Mouse (Mus musculus) layer of hippocampus, postnatal 14 days (tissue): Measurements from ENCODE around the gene Tnk2. TPM values are rescaled to one million over a fixed set of nuclear protein-coding genes. Genes with fewer than 3 reads are reported as not detected.

Experiments
- DNase-seq, 2 experiments: peaks; one replicate each; pipeline ENCODE4 v3.0.0; 2021 to 2022; ENCODE audit warnings: low spot score in 2 of 2, mixed read lengths in 1 of 2
- long read RNA-seq, 2 experiments: library from polyadenylated mRNA; stranded (forward); transcript quantifications; one replicate each; pipeline ENCODE4 v2.0.0; 2021
- total RNA-seq, 2 experiments: library from RNA; stranded (reverse); gene quantifications; 2 replicates each; pipeline ENCODE4 v1.2.3; 2021

Gene Tnk2
- 100 to 1,000 TPM; 120 to 124 TPM for total RNA-seq
- long read RNA-seq, experiment 1, full-length matches to known transcripts = 2 of 36 reads
- long read RNA-seq, experiment 1, partial matches to known transcripts = 29 of 36 reads
- long read RNA-seq, experiment 1, other reads (novel, unspliced or antisense) = 5 of 36 reads
- long read RNA-seq, experiment 2, partial matches to known transcripts = 38 of 46 reads
- long read RNA-seq, experiment 2, other reads (novel, unspliced or antisense) = 7 of 46 reads

DNA sequence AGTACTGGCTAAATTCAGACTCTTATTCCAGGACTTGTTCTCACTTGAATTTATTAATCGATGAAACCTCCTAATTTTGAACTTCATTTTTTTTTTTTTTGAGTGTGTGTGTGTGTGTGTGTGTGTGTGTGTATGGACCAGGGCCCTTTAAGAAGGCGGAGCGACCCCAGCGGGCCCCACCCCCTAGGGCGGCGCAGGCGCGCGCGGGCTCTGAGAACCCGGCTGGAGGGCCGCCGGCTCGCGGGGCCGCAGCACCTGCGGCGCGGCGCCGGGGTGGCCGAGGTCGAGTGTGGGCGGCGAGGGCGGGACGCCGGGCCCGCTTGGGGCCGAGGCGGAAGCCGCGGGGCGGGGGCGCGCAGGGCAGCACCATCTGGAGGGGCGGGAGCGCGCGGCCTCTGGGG, at the start of gene Tnk2:
Gene Tnk2 (plus strand): TSS at position 214 of the 401 bp plus-strand sequence.
- DNase-seq = peak; percentile 84 to 88

DNA sequence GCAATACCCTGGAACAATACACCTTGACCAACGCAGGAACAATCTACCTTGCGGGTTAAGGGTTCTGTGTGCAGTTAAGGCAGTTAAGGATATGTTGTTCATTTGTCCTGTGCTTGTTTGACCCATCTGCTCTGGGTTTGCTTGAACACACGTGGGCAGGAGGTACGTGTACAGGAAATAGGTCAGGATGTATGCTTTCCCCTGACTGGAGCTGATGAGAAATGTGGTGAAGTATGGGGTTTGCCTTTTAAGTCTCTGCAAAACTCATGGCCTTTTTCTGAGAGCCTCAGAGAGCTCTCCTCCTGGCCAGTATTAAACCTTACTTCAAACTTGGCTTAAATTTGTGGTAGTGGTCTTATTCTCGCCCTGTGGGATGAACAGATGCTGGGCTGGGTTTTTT, 49.8 kb upstream of the Tnk2 start:
- DNase-seq = no peak

DNA sequence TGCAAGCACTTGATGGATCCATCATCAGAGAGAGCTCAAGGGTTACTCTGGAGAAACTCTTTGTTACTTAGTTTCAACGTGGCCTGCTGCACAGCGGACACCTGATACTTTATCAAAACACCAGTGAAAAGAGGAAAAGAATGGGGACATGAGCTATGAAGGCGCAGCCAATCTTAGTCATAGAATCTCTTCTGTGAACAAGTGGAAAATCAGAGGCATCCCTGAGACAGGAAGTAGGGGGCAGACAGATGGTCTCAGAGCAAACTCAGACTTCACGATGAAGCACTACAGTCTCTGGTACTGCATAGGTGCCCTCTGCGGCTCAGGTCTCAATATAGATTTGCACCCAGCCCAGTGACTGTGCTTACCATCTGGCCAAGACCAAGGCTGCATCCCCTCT, 49.0 kb upstream of the Tnk2 start:
- no peak for DNase-seq

DNA sequence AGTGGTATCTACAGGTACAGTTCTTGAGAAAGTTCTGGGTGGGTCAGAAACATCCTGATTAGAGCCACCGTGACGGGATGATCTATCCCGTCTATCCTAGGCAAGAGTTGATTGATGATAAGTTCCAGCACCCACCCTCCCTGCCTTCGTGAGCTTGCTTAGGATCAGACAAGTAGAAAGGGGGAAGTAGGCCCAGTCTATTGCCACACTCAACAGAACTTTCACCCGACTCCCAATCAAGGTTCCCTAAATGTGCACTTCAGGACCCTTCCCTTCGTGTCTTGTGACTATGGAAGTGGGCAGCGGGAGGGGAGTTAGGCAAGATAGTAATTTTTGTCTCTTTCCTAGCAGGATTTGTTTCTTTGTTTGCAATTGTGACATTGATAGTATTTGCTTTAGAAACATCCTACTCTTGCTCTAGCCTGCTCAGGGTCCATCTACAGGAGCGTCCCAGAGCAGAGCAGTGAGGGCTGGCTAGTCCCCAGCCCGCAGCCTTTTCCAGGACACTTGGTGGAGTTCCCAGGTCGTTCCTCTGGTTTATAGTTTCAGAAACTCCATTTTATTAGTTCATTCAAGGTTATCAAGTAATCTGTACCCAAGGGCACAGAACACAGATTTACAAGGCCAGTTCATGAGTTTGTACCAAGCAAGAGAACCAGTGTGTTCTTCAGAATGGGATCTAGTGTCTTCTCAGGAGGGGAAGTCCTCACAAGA, 48.4 kb upstream of the Tnk2 start:
- no peak for DNase-seq

DNA sequence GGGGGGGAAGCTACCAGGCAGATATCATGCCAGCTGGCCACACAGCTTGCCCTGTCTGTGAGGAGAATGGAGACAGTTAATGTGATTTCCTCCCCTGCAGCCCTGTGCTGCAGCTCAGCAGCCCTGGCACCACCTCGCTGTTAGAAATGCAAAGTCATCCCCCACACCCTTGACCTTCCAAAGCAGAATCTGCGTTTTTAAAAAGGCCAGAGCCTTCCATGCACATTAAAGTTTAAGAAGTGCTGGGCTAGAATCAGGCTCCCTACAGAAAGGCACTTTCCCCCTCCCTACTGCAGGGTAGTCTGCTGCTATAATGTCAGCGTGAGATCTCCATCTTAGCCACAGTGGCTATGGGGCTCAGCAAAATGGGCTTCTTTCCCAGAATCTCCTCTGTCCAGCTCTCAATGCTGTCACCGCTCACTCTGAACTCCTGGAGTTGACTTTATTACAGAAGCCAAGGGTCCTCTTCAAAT, 45.7 kb upstream of the Tnk2 start:
- no peak for DNase-seq

DNA sequence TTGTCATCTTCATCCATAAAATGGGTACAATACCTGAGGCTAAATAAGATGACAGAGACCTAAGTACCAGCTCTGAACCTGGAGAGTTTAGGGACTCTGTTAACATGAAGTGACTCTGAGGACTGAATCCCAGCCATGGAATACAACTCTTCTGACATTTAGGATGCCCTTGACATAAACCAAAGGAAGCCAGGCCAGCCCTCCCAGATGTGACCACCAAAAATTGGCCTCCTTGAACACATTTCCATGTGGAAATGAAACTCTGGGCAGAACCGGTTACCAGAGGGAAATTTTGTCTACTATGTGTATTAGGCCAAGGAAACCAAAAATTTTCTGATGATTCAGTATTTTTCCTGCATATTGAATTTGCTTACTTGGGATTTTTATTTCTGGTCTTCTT, 44.5 kb upstream of the Tnk2 start:
- DNase-seq = no peak

DNA sequence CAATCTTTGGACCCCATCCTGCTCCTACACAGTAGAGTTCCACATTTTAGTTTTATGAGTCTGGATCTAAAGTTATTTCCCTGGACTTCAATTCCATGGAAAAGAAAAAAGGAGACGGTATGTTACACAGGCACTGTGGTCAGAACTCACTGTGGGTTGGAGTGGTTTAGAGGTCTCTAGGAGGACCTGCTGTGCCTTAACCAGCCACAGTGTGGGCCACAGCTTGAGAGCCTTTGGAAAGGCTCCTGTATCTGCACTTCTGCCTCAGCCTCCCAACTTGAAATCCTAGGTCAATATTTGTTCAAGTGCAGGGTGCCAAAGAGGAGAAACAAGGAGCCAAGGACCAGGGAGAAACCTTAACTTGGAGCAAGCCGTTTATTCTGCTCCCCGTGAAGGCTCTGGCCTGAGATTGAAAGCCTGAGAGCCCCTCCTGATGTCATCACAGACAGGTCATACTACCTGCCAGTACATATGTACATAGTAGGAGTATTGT, 41.4 kb upstream of the Tnk2 start:
- no peak for DNase-seq

DNA sequence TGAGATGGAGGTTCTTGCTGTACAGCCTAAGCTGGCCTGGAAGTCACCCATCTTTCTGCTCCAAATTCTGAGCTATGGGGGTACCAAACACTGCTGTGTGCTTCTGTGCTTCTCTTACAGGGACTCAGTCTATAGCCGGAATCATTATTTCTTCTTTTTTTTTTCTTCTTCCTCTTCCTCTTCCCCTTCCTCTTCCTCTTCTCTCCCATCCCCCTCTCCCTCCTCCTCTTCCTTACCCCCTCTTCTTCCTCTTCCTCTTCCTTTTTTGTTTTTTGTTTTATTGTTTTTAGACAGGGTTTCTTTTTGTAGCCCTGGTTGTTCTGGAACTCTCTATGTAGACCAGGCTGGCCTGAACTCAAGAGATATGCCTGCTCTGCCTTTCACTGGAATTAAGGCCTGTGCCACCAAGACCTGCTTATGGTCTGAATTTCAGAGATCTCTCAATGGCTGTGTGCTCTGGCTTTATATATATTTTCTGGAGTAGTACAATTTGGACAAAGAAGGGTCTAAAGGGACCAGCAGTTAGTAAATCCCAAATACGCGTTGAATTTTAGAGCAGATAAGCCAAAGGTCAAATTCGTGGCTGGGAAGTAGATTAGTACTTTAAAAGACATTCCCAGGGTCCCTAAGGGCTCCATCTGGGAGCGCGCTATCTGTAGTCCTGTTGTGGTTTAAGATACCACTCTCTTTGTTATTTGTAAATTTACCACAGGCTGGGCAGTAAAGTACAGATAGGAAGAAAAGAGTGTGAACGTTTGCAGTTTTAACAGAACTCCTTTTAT, 35.9 kb upstream of the Tnk2 start:
- no peak for DNase-seq

DNA sequence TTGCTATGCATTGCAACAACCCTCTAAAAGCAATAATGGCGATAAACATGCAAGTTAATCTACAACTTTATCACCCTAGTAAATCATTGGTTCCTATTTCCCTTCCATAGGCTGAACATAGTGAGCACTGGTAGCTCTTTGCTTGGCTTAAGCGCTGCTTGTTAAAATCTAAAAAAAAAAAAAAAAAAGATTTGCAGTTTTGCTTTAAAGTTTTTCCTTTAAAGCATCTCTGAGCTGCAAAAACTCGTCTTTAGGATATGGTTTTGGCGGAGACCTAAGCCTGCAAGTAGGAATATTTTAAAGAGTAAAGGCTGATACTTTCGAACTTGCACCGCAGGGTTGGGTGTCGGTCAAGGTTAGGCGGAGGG, 35.3 kb upstream of the Tnk2 start:
- no peak for DNase-seq

DNA sequence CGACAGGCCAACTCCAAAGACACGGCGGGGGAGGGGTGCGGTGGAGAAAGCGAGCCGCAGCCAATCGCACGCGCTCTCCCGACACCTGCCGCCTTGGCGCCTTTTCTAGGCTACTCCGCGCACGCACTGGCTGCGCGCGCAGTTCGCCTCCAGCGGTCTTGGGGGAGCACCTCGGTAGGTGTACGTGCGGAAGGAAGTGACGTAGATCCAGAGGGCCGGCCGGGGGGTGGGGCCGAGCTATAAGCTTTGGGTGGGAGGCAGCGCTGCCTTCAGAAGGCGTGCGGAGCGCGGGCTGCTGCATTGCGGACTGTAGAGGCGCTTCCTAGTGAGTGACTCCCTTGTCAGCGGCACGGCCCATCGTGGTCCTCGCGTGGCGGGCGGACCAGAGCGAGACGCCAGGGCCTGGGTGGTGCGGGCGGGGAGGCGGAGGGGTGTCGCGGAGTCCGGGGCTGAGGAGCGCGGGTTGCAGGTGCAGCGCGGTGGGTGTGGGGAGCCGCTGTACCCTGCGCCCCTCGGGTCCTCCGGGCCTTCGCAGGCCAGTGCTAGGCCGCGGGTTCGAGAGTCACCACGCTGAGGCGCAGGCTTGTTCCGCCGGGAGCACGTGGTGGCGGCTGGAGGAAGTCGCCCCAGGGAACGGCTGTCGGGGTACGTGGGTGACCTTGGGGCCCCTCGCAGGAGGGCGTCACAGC, 34.8 kb upstream of the Tnk2 start, which contains the start of gene Tfrc:
Gene Tfrc (plus strand): TSS at position 209 of the 689 bp plus-strand sequence.
- peak; percentile 91 to 96 for DNase-seq

DNA sequence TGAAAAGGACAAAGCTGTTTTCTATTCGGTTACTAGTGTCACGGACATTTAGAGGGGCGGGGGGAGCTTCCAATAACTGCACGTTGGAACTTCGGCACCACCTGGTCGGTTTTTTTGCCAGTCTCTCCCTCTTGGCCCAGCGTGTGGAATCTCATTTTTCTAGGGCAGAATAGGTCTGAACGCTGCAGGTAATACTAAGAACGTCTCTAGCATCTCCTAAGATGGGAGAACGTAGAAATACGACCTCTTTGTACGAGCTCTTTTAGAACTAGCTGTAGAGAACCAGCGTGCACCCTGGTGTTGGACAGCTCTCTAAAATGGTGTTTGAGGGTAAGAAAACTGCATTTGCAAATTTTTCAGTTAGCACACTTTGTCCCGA, 34.3 kb upstream of the Tnk2 start:
- peak in 1 of 2 experiments; percentile 12 for DNase-seq

DNA sequence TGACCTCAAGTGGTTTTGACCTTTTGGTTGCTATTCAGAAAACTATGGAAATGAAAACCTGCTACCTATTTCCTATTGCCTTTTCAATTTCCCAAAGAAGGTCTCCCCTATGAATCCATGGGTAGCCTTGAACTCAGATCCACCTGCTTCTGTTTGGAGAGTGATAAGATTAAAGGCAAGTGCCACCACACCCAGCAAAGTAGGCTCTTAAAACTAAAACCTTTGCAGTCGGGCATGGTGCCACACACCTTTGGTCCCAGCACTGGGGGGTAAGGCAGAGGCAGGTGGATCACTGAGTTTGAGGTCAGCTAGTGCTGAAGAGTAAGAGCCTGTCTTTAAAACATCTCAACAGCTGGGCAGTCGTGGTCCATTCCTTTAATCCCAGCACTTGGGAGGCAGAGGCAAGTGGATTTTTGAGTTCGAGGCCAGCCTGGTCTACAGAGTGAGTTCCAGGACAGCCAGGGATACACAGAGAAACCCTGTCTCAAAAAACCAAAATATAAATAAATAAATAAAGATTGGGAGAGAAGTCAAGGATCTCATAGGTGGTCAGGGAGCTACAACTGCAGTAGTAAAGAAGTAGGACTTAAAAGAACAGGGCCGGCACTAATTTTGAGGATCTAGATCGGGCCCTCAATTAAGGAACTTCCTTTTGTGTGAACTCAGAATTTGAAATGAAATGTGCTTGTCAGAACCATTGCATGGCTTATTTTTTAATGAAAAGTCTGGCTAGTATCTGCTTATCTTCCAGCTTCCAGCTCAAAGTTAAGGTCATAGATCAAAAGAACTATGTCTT, 33.0 kb upstream of the Tnk2 start:
- no peak for DNase-seq

DNA sequence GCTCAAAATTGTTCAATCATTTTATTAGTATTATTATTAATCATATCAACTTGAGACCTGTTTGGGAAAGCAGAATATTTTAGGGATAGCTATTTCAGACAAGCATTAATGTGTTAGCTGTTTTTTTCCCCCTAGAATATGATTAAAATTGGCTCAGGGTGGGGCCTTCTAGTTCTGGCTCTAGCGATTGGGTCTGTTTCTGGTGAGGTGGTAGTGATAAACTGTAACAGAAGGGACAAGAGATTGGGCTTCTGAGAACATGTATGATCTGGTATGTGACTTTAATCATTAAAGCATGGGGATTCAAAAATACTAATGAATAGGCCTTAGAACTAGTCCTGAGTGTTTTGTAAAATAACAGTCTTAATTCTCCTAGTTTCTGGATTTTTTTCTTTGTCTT, 31.6 kb upstream of the Tnk2 start:
- no peak for DNase-seq

DNA sequence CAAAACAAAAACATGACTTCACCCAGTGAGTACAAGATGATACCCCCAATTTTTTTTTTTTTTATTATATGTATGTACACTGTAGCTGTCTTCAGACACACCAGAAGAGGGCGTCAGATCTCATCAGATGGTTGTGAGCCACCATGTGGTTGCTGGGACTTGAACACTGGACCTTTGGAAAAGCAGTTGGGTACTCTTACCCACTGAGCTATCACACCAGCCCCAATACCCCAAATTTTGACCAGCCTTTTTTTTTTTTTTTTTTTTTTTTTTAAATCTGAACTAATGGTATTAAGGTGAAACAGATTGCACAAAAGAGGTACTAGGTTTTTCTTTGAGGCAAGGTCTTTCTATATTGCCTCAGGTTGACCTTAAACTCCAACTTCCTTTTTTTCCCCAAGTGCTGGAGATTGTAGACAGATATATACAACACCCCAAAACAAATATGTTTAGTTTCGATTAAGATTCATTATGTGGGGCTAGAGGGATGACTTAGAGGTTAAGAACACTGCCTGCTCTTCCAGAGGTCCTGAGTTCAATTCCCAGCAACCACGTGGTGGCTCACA, 30.3 kb upstream of the Tnk2 start:
- no peak for DNase-seq

DNA sequence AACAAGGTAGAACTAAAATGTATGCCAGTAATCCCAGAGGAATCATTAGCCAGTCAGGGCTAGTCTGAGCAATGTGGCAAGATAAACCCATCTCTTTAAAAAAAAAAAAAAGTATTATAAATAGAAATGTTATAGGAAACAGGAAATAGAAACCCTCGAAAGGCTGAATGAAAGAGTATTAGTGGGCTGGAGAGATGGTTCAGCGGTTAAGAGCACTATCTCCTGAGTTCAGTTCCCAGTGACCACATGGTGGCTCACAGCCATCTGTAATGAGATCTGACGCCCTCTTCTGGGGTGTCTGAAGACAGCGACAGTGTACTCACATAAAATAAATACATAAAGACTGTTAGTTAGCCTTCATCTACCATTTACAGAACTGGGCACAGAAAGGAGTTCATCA, 29.6 kb upstream of the Tnk2 start:
- no peak for DNase-seq

DNA sequence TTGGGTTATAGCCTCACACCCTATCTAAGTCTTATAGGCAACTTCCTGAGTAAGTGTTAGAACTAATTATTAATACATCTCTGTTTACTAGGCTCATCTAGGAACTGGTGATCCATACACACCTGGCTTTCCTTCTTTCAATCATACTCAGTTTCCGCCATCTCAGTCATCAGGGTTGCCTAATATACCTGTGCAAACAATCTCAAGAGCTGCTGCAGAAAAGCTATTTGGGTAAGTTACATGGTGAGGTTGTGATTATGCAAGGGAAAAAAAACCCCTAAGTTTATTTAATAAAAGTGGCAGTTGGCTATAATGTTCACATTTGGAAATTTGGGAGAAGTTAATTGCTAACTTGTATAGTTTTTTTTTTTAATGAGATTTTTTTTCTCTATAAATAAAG, 24.7 kb upstream of the Tnk2 start:
- no peak for DNase-seq

DNA sequence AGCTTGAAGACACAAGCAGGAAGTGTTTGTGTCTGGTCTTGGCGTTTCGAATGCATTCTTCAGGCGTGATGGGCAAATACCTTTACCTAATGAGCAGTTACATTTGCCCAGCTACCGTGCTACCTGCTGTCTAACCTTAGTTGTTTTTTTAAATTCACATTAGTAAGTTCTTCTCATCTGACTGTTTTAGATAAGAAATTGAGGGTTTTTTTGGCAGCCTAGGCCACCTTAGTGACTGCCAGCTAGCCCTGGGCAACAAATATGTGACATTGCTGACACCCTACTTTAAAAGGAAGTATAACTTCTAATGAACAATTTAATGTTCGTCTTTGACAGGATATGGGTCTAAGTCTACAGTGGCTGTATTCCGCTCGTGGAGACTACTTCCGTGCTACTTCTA, 15.5 kb upstream of the Tnk2 start:
- no peak for DNase-seq

DNA sequence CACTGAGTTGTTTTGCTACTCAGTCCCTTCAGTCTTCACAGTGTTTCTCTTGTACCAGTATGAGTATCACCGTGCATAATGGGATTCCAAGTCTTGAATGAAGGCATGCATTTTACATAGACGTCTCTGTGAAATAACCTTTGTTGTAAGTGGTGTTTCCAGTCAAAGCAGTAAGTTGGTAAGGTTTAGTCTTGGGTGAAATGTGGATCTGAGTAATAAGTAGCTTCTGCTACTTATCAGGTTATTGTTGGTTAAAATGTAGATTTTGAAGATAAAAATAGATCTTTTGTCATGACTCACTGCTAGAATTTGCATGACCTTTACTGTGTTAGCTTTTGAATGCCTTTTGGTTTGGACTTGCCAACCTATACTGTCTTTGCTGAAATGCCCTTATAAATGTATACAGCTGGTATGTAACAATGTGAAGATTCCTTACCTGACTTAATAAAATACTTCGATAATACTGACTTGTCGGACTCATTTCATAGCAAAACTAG, 11.3 kb upstream of the Tnk2 start:
- DNase-seq = no peak

DNA sequence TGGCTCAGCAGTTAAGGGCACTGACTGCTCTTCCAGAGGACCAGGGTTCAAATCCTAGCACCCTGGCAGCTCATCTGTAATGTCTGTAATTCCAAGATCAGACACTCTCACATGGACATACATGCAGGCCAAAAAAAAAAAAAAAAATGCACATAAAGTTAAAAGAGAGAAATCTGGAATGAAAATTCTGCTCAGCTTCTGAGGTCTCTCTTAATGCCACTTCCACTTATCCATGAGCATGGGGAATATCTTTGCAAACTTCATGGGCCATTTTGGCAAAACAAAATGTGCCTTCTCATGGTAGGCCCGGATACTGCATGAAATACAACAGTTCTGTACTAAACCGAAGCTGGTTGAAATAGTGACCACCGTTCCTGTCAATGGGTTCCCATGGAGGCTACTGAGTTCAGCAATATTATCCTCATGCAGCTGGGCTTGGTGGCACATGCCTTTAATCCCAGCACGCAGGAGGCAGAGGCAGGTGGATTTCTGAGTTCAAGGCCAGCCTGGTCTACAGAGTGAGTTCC, 10.1 kb upstream of the Tnk2 start:
- DNase-seq = no peak

DNA sequence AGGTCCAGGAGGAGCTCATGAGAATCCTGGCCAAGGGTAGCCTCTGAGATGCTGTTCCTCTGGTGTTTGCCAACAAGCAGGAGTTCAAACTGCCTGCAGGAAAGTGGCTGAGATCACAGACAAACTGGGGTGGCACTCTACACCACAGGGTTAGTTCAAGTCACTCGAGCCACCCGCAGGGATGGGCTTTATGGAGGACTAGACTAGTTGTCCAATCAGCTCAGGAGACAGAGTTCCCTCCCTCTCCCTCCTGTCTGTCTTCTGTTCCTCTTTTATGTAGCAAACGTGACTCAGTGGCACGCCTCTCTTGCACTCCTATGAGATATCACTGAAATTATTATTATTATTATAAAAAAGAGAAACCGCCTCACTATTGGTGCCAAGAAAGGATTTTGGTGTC, 9.5 kb upstream of the Tnk2 start:
- no peak for DNase-seq
